Mouse (Mus musculus) liver, embryonic 14.5 days (tissue): ENCODE measurements around the gene Gtf2ird1.

ENCODE experiments used
- CTCF ChIP-seq: IDR thresholded peaks from 2 replicates; pipeline ENCODE4 v1.5.1; 2016; ENCODE audit warnings: antibody characterized with exemption, low read depth, control low read depth
- EP300 ChIP-seq: IDR thresholded peaks from 2 replicates; pipeline ENCODE4 v1.6.1; 2016; ENCODE audit warnings: antibody characterized with exemption, low read depth

- TF ChIP-seq CTCF (peak; percentile 53), EP300 (no peak)
Measured at GRCm38 (mm10) chr5:134372926-134373658, 83.4 kb downstream of the Gtf2ird1 start.
